Mouse (Mus musculus): Measurements from ENCODE around the gene Cux1.

- no peak for TF ChIP-seq CTCF (IDR thresholded peaks at IDR 0.05; ENCODE audit: control insufficient read depth, insufficient read depth, low read length)
- TF ChIP-seq POLR2A (IDR thresholded peaks at IDR 0.05; ENCODE audit: borderline replicate concordance, control insufficient read depth, low read depth, low read length): no peak
Measured at GRCm38 (mm10) chr5:136285106-136285505, 282.2 kb downstream of the Cux1 start.
